ENCODE assay signal across 10 mouse cellular contexts in the genomic region with DNA sequence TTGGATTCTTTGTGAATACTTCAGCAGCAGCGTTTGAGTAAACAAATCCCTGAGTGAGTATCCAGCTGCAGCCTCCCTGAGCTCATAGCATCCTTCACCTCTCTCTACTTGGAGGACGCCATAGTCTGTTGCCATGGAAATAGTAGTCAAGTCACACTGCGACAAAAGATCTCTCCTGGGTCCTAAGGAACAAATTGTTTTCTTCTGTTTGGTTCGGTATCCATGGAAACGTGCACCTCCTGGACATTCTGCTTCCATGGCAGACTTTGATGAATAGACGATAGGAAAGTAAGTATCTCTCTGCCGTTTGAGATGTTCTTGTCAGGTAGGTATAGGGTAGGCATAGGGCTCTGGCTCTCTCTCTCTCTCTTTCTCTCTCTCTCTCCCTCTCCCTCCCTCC.
DNase-seq lines count a peak whose midpoint lies in the region; ATAC-seq lines count a peak whose summit lies in the region.
"Had no signal": no experiment of that assay in that cellular context is flagged by ENCODE, and none has a peak within 500 bp of the region (broad histone marks: within the 10 kb centered on the region; RNA-seq: fewer than 3 reads in every experiment).

No protein-coding gene starts in this region.

- peak; percentile 69 for ATAC-seq in forebrain, embryonic 15.5 days (replicated peaks)
- peak; percentile 52 for ATAC-seq in midbrain, embryonic 12.5 days (ENCODE audit: low FRiP score, low read depth)

- DNase-seq in ES-CJ7 (ENCODE audit: low read depth, low spot score) (peak; percentile 52), MN1 (ENCODE audit: low spot score) (peak; percentile 42)
- no peak for DNase-seq in adrenal gland, adult 2 months
- DNase-seq in urinary bladder, adult 18-20 months (ENCODE audit: low spot score in 2 of 2), result no peak
- no peak for DNase-seq in natural killer cell, adult 2 months (ENCODE audit: low spot score in 2 of 2)
- DNase-seq in cerebellum, adult 11-12 months, result no peak
- DNase-seq: thymus, adult 18-20 months had no signal

- H3K4me1 ChIP-seq in forebrain, embryonic 15.5 days, result peaks cover 30% of the 10 kb centered on the region
- peaks cover 35% of the 10 kb centered on the region for H3K4me1 ChIP-seq in midbrain, embryonic 12.5 days

- no peaks in the 10 kb centered on the region for H3K9me3 ChIP-seq in forebrain, embryonic 15.5 days
- H3K9me3 ChIP-seq in midbrain, embryonic 12.5 days, result no peaks in the 10 kb centered on the region

- no peaks in the 10 kb centered on the region for H3K36me3 ChIP-seq in forebrain, embryonic 15.5 days
- no peaks in the 10 kb centered on the region for H3K36me3 ChIP-seq in midbrain, embryonic 12.5 days

- WGBS in forebrain, embryonic 15.5 days, result 12% methylated on average over 7 of the region's 7 CpGs
- 14% methylated on average over 7 of the region's 7 CpGs for WGBS in midbrain, embryonic 12.5 days

- H3K4me2 ChIP-seq in forebrain, embryonic 15.5 days (replicated peaks), result no peak overlapping the region
- H3K4me2 ChIP-seq in midbrain, embryonic 12.5 days (replicated peaks), result peak overlapping the region; percentile 3; the same call in 1 of the 2 replicates
- H3K4me2 ChIP-seq: heart, embryonic 11.5 days had no signal

- no peak overlapping the region for H3K4me3 ChIP-seq in forebrain, embryonic 15.5 days
- no peak overlapping the region for H3K4me3 ChIP-seq in midbrain, embryonic 12.5 days

- no peak overlapping the region for H3K9ac ChIP-seq in forebrain, embryonic 15.5 days (replicated peaks)
- H3K9ac ChIP-seq in midbrain, embryonic 12.5 days (replicated peaks), result no peak overlapping the region

- H3K27me3 ChIP-seq in forebrain, embryonic 15.5 days, result no peaks in the 10 kb centered on the region
- H3K27me3 ChIP-seq in midbrain, embryonic 12.5 days, result no peaks in the 10 kb centered on the region; the same call in 1 of the 2 replicates

- peak overlapping the region; percentile 45 for H3K27ac ChIP-seq in forebrain, embryonic 15.5 days (replicated peaks)
- H3K27ac ChIP-seq in midbrain, embryonic 12.5 days (replicated peaks), result peak overlapping the region; percentile 22; the same call in 1 of the 2 replicates

Comparison
In these comparisons a context has a peak if more than half of its experiments do, and no peak if none do; other contexts are left out.
1. DNase-seq: peak in ES-CJ7 (single experiment) and MN1 (single experiment); none in adrenal gland, adult 2 months (single experiment), urinary bladder, adult 18-20 months (0 of 2), natural killer cell, adult 2 months (0 of 2) and cerebellum, adult 11-12 months (single experiment).